ENCODE assay signal across 18 mouse cellular contexts in genomic region chr15:84133440-84133839, GRCm38 (mm10). TPM values are rescaled to one million over a fixed set of nuclear protein-coding genes. Genes with fewer than 3 reads are reported as not detected.
A peak's percentile ranks its signal among the peaks of the same experiment; 100 is the strongest.
DNase-seq lines count a peak whose midpoint lies in the region; ATAC-seq and TF ChIP-seq lines count a peak whose summit lies in the region.
"Had no signal": no experiment of that assay in that cellular context is flagged by ENCODE, and none has a peak within 500 bp of the region (broad histone marks: within the 10 kb centered on the region; RNA-seq: fewer than 3 reads in every experiment).

No protein-coding gene starts in this region.

- no peak for ATAC-seq in heart, embryonic 11.5 days (replicated peaks; ENCODE audit: insufficient number of reproducible peaks, low FRiP score, low TSS enrichment)
- ATAC-seq in forebrain, embryonic 12.5 days (ENCODE audit: low FRiP score) = no peak
- ATAC-seq: midbrain, embryonic 13.5 days had no signal

- TF ChIP-seq POLR2A in heart, adult 2 months (IDR thresholded peaks at IDR 0.05; ENCODE audit: insufficient read depth, low read depth, low read length) = no peak

- no peak overlapping the region for H3K4me3 ChIP-seq in heart, adult 2 months
- H3K4me3 ChIP-seq in heart, embryonic 11.5 days (ENCODE audit: low read depth, low read length) = no peak overlapping the region
- no peak overlapping the region for H3K4me3 ChIP-seq in forebrain, embryonic 12.5 days (replicated peaks)
- H3K4me3 ChIP-seq: heart, embryonic 13.5 days; limb, embryonic 12.5 days; midbrain, embryonic 13.5 days had no signal

- H3K36me3 ChIP-seq in heart, adult 2 months (ENCODE audit: control insufficient read depth, insufficient read depth, low read length) = no peaks in the 10 kb centered on the region
- H3K36me3 ChIP-seq in heart, embryonic 11.5 days (ENCODE audit: control insufficient read depth, insufficient read depth, low read length) = no peaks in the 10 kb centered on the region
- no peaks in the 10 kb centered on the region for H3K36me3 ChIP-seq in forebrain, embryonic 12.5 days (replicated peaks)
- H3K36me3 ChIP-seq: G1E; heart, embryonic 13.5 days; limb, embryonic 12.5 days; midbrain, embryonic 13.5 days had no signal

- 43% methylated on average over 4 of the region's 4 CpGs for WGBS in heart, adult 2 months
- WGBS in heart, embryonic 11.5 days (ENCODE audit: insufficient replicate concordance) = 48% methylated on average over 4 of the region's 4 CpGs
- 77% methylated on average over 4 of the region's 4 CpGs for WGBS in forebrain, embryonic 12.5 days

- H3K27me3 ChIP-seq in heart, adult 2 months (ENCODE audit: control insufficient read depth, insufficient read depth, low read length) = no peaks in the 10 kb centered on the region
- H3K27me3 ChIP-seq in heart, embryonic 11.5 days (ENCODE audit: control insufficient read depth, insufficient read depth, low read length) = no peaks in the 10 kb centered on the region
- peaks cover 2% of the 10 kb centered on the region; the same call in 1 of the 2 replicates for H3K27me3 ChIP-seq in forebrain, embryonic 12.5 days
- H3K27me3 ChIP-seq: limb, embryonic 12.5 days; midbrain, embryonic 13.5 days had no signal

- no peak for TF ChIP-seq CTCF in heart, adult 2 months (IDR thresholded peaks at IDR 0.05)

- H3K79me2 ChIP-seq in heart, adult 2 months (replicated peaks; ENCODE audit: control insufficient read depth, insufficient read depth, low read length) = no peaks in the 10 kb centered on the region

- peak overlapping the region; percentile 80 for H3K27ac ChIP-seq in heart, adult 2 months
- no peak overlapping the region for H3K27ac ChIP-seq in heart, embryonic 11.5 days (ENCODE audit: low read depth, low read length)
- no peak overlapping the region for H3K27ac ChIP-seq in forebrain, embryonic 12.5 days
- H3K27ac ChIP-seq: heart, embryonic 13.5 days; limb, embryonic 12.5 days; macrophage; midbrain, embryonic 13.5 days had no signal

- peaks cover 6% of the 10 kb centered on the region for H3K4me1 ChIP-seq in heart, adult 2 months (ENCODE audit: control insufficient read depth, insufficient read depth, low read length)
- H3K4me1 ChIP-seq in heart, embryonic 11.5 days (ENCODE audit: control insufficient read depth, insufficient read depth, low read length) = no peaks in the 10 kb centered on the region
- H3K4me1 ChIP-seq in forebrain, embryonic 12.5 days = peaks cover 12% of the 10 kb centered on the region; the same call in 1 of the 2 replicates
- H3K4me1 ChIP-seq: limb, embryonic 12.5 days had no signal

- intact Hi-C loops in heart, adult 2 months (cut with DNase I) = loop anchor here (5.0 kb wide), 2 partner anchors 59 to 119 kb away; partner anchors contain the start of gene Samm50
- intact Hi-C loops in gastrocnemius, postnatal 36 days (cut with DNase I) = no loop called here
- intact Hi-C loops in heart, postnatal 36 days (cut with DNase I) = loop anchor here (10.0 kb wide), 1 partner anchor 291 kb away; no protein-coding TSS in a partner anchor

- no peak overlapping the region for H3K4me2 ChIP-seq in heart, embryonic 11.5 days
- H3K4me2 ChIP-seq in forebrain, embryonic 12.5 days = no peak overlapping the region
- H3K4me2 ChIP-seq: heart, embryonic 13.5 days; limb, embryonic 12.5 days; midbrain, embryonic 13.5 days had no signal

- no peak overlapping the region for H3K9ac ChIP-seq in heart, adult 2 months (ENCODE audit: low read depth, low read length)
- H3K9ac ChIP-seq in heart, embryonic 11.5 days (ENCODE audit: low read depth, low read length) = no peak overlapping the region
- H3K9ac ChIP-seq in forebrain, embryonic 12.5 days = no peak overlapping the region
- H3K9ac ChIP-seq: heart, embryonic 13.5 days; limb, embryonic 12.5 days; midbrain, embryonic 13.5 days had no signal

- DNase-seq in heart, adult 2 months = peak; percentile 51 to 84
- peak; percentile 7 for DNase-seq in adrenal gland, postnatal 25 days
- DNase-seq in gastrocnemius, postnatal 36 days = peak; percentile 44 to 62
- peak; percentile 38 to 51 for DNase-seq in heart, postnatal 36 days
- DNase-seq in kidney, adult 11 months = no peak
- DNase-seq: cerebellum, postnatal 36 days; kidney, adult 9 months; kidney, postnatal 4 days had no signal

- TF ChIP-seq EP300 in heart, adult 2 months (IDR thresholded peaks at IDR 0.05; ENCODE audit: insufficient read depth, low read depth, low read length) = peak; percentile 99

- H3K9me3 ChIP-seq in heart, embryonic 11.5 days (replicated peaks; ENCODE audit: control insufficient read depth, low read length) = peaks cover 2% of the 10 kb centered on the region; the same call in 1 of the 2 replicates
- H3K9me3 ChIP-seq in forebrain, embryonic 12.5 days = no peaks in the 10 kb centered on the region
- H3K9me3 ChIP-seq: heart, embryonic 13.5 days had no signal

RNA-seq across cellular contexts. Expression of gene Pnpla5, which starts 10.5 kb away (rescaled TPM):
- total RNA-seq in heart, adult 2 months (2021) = not detected
- 0.15 TPM in 1 of 2 replicates, not detected in the other for polyA plus RNA-seq in heart, adult 2 months (2012; rRNA removed)
- polyA plus RNA-seq in heart, embryonic 11.5 days (2014; fragmentation: Nextera tagmentation; extraction: Ambion mirVana) = not detected in 2 replicates
- total RNA-seq in adrenal gland, postnatal 25 days (2021) = not detected in 2 replicates
- not detected for total RNA-seq in gastrocnemius, postnatal 36 days (2021)
- not detected for total RNA-seq in heart, postnatal 36 days (2021)
- polyA plus RNA-seq in forebrain, embryonic 12.5 days (2016; fragmentation: Nextera tagmentation; extraction: Ambion mirVana) = not detected in 2 replicates
- total RNA-seq: G1E; left cerebral cortex, adult 18-20 months had no signal
- polyA plus RNA-seq: embryonic facial prominence, embryonic 11.5 days; G1E; heart, embryonic 13.5 days; limb, embryonic 12.5 days; macrophage; midbrain, embryonic 13.5 days; urinary bladder, adult 2 months had no signal

RNA-seq across cellular contexts. Expression of gene Sult4a1, which starts 27.9 kb away (rescaled TPM):
- under 1 TPM in 1 of 2 experiments, not detected in 1; 0.20 TPM for total RNA-seq in heart, adult 2 months (2021)
- polyA plus RNA-seq in heart, adult 2 months (2012; rRNA removed) = 0.86 and 0.91 TPM in 2 replicates
- 0.49 and 0.87 TPM in 2 replicates for polyA plus RNA-seq in heart, embryonic 11.5 days (2014; fragmentation: Nextera tagmentation; extraction: Ambion mirVana)
- 3.0 and 4.1 TPM in 2 replicates for total RNA-seq in adrenal gland, postnatal 25 days (2021)
- not detected for total RNA-seq in gastrocnemius, postnatal 36 days (2021)
- total RNA-seq in heart, postnatal 36 days (2021) = under 1 TPM in 1 of 2 experiments, not detected in 1; 0.39 TPM
- polyA plus RNA-seq in forebrain, embryonic 12.5 days (2016; fragmentation: Nextera tagmentation; extraction: Ambion mirVana) = 21.7 and 23.3 TPM in 2 replicates
- total RNA-seq: G1E had no signal
- polyA plus RNA-seq: G1E, macrophage had no signal

RNA-seq across cellular contexts. Expression of gene Pnpla3, which starts 34.2 kb away (rescaled TPM):
- 1 to 10 TPM; 1.1 to 3.8 TPM for total RNA-seq in heart, adult 2 months (2021)
- 26.2 and 30.1 TPM in 2 replicates for polyA plus RNA-seq in heart, adult 2 months (2012; rRNA removed)
- 0.34 and 0.97 TPM in 2 replicates for polyA plus RNA-seq in heart, embryonic 11.5 days (2014; fragmentation: Nextera tagmentation; extraction: Ambion mirVana)
- total RNA-seq in adrenal gland, postnatal 25 days (2021) = 33.6 and 34.6 TPM in 2 replicates
- total RNA-seq in gastrocnemius, postnatal 36 days (2021) = 1 to 10 TPM; 3.8 to 5.9 TPM
- total RNA-seq in heart, postnatal 36 days (2021) = 1 to 10 TPM; 1.9 to 2.9 TPM
- 2.1 and 3.0 TPM in 2 replicates for polyA plus RNA-seq in forebrain, embryonic 12.5 days (2016; fragmentation: Nextera tagmentation; extraction: Ambion mirVana)
- total RNA-seq: G1E had no signal
- polyA plus RNA-seq: G1E, macrophage had no signal

RNA-seq across cellular contexts. Expression of gene Samm50, which starts 58.6 kb away (rescaled TPM):
- 100 to 1,000 TPM; 258 to 289 TPM for total RNA-seq in heart, adult 2 months (2021)
- 27.8 and 36.6 TPM in 2 replicates for polyA plus RNA-seq in heart, adult 2 months (2012; rRNA removed)
- 75.9 and 95.7 TPM in 2 replicates for polyA plus RNA-seq in heart, embryonic 11.5 days (2014; fragmentation: Nextera tagmentation; extraction: Ambion mirVana)
- total RNA-seq in adrenal gland, postnatal 25 days (2021) = 136 and 143 TPM in 2 replicates
- total RNA-seq in gastrocnemius, postnatal 36 days (2021) = 100 to 1,000 TPM; 169 to 174 TPM
- 100 to 1,000 TPM; 270 to 286 TPM for total RNA-seq in heart, postnatal 36 days (2021)
- polyA plus RNA-seq in forebrain, embryonic 12.5 days (2016; fragmentation: Nextera tagmentation; extraction: Ambion mirVana) = 94.9 and 95.9 TPM in 2 replicates
